Mouse (Mus musculus): Measurements from ENCODE around the gene Slit2.

- TF ChIP-seq POLR2A (IDR thresholded peaks at IDR 0.05; ENCODE audit: low read depth, low read length) (no peak), CTCF (IDR thresholded peaks at IDR 0.05; ENCODE audit: extremely low read depth, insufficient read depth, insufficient read length, insufficient replicate concordance) (no peak)
Measured at GRCm38 (mm10) chr5:48113400-48113799, 130.5 kb downstream of the Slit2 start.

Data from spleen, adult 2 months (tissue).